24 mouse cellular contexts compared by ENCODE assay signal in genomic region chr3:133319795-133320194, GRCm38 (mm10). TPM values are rescaled to one million over a fixed set of nuclear protein-coding genes. Genes with fewer than 3 reads are reported as not detected.
DNase-seq lines count a peak whose midpoint lies in the region; ATAC-seq and TF ChIP-seq lines count a peak whose summit lies in the region.
"Had no signal": no experiment of that assay in that cellular context is flagged by ENCODE, and none has a peak within 500 bp of the region (broad histone marks: within the 10 kb centered on the region; RNA-seq: fewer than 3 reads in every experiment).

No protein-coding gene starts in this region.

- CTCF ChIA-PET in Patski (lab: Charles Lee): no interaction called here

- POLR2A ChIA-PET in Patski (lab: Charles Lee): no interaction called here

- H3K4me1 ChIP-seq in heart, embryonic 10.5 days: 0 out of 2 replicates have a peak, but pooled peaks cover 3% of the 10 kb centered on the region
- H3K4me1 ChIP-seq in hindbrain, embryonic 13.5 days (replicated peaks): no peaks in the 10 kb centered on the region
- H3K4me1 ChIP-seq: hindbrain, embryonic 12.5 days; intestine, embryonic 15.5 days had no signal

- no peak overlapping the region for H3K9ac ChIP-seq in hindbrain, embryonic 13.5 days
- H3K9ac ChIP-seq: forebrain, postnatal 0 days; hindbrain, embryonic 12.5 days; intestine, embryonic 15.5 days had no signal

- no peak overlapping the region for H3K4me2 ChIP-seq in hindbrain, embryonic 13.5 days
- H3K4me2 ChIP-seq: heart, embryonic 11.5 days; hindbrain, embryonic 12.5 days; intestine, embryonic 15.5 days had no signal

- no peaks in the 10 kb centered on the region for H3K9me3 ChIP-seq in heart, embryonic 10.5 days
- H3K9me3 ChIP-seq in hindbrain, embryonic 13.5 days: no peaks in the 10 kb centered on the region
- H3K9me3 ChIP-seq: hindbrain, embryonic 12.5 days; intestine, embryonic 15.5 days had no signal

- H3K4me3 ChIP-seq in heart, embryonic 10.5 days: no peak overlapping the region
- H3K4me3 ChIP-seq in hindbrain, embryonic 13.5 days: no peak overlapping the region
- H3K4me3 ChIP-seq: gastrocnemius, adult 2 months; heart, adult 2 months; hindbrain, embryonic 12.5 days; intestine, embryonic 15.5 days had no signal

- H3K36me3 ChIP-seq in heart, embryonic 10.5 days: peaks cover 11% of the 10 kb centered on the region
- H3K36me3 ChIP-seq in hindbrain, embryonic 13.5 days: no peaks in the 10 kb centered on the region; the same call in 1 of the 2 replicates
- H3K36me3 ChIP-seq: hindbrain, embryonic 12.5 days; intestine, embryonic 15.5 days had no signal

- ATAC-seq in Patski: peak; percentile 93
- no peak for ATAC-seq in hindbrain, embryonic 13.5 days (ENCODE audit: low FRiP score)
- no peak for ATAC-seq in erythroid progenitor cell, adult 5-6 weeks (replicated peaks; ENCODE audit: low FRiP score, poor library complexity, severe bottlenecking)
- ATAC-seq: activated CD4-positive, CD25-positive, alpha-beta regulatory T cell, adult 4 months; CD4-positive, CD25-positive, alpha-beta regulatory T cell, adult 4 months; forebrain, embryonic 14.5 days; forebrain, postnatal 0 days; hindbrain, embryonic 16.5 days had no signal

- H3K27me3 ChIP-seq in heart, embryonic 10.5 days (ENCODE audit: insufficient read depth, poor library complexity, severe bottlenecking): no peaks in the 10 kb centered on the region
- no peaks in the 10 kb centered on the region for H3K27me3 ChIP-seq in Patski
- no peaks in the 10 kb centered on the region for H3K27me3 ChIP-seq in hindbrain, embryonic 13.5 days
- H3K27me3 ChIP-seq: hindbrain, embryonic 12.5 days; intestine, embryonic 15.5 days had no signal

- H3K27ac ChIP-seq in heart, embryonic 10.5 days: no peak overlapping the region
- no peak overlapping the region for H3K27ac ChIP-seq in hindbrain, embryonic 13.5 days
- H3K27ac ChIP-seq: gastrocnemius, adult 2 months; heart, adult 2 months; hindbrain, embryonic 12.5 days; intestine, embryonic 15.5 days had no signal

- in situ Hi-C loops in Patski (cut with MboI; ENCODE audit: low pct_unique_long_range_greater_than_20kb): loop anchor here (10.0 kb wide), 1 partner anchor 1895 kb away; the partner anchor contains the start of gene Cenpe

- WGBS in heart, embryonic 10.5 days: 87% methylated on average over 7 of the region's 7 CpGs
- WGBS in hindbrain, embryonic 13.5 days: 82% methylated on average over 7 of the region's 7 CpGs

- DNase-seq in heart, adult 11 months: peak; percentile 75
- DNase-seq in heart, embryonic 10.5 days (ENCODE audit: low spot score): no peak
- DNase-seq in lung, postnatal 36 days: peak; percentile 27
- no peak for DNase-seq in lung, postnatal 10 days
- no peak for DNase-seq in Patski (ENCODE audit: low read depth, low spot score)
- DNase-seq: adrenal gland, adult 8-10 months; adrenal gland, postnatal 25 days; cerebellum, adult 11-12 months; cerebellum, adult 8-10 months; cerebellum, postnatal 10 days; cerebellum, postnatal 36 days; forebrain, postnatal 0 days; gastrocnemius, adult 2 months; gastrocnemius, postnatal 14 days; heart, adult 2 months had no signal

- TF ChIP-seq CTCF in Patski (IDR thresholded peaks at IDR 0.05): no peak

RNA-seq across cellular contexts. Expression of gene Ppa2, which starts 9.9 kb away (rescaled TPM):
- 92.8 and 98.3 TPM in 2 replicates for polyA plus RNA-seq in heart, embryonic 10.5 days (2016; fragmentation: Nextera tagmentation; extraction: Ambion mirVana)
- 111 TPM for polyA plus RNA-seq in Patski (2021)
- 75.1 and 78.6 TPM in 2 replicates for polyA plus RNA-seq in hindbrain, embryonic 13.5 days (2015; fragmentation: Nextera tagmentation; extraction: Ambion mirVana)
- 8.8 and 15.1 TPM in 2 replicates for total RNA-seq in erythroid progenitor cell, adult 5-6 weeks (2015; ENCODE audit: low replicate concordance)
- total RNA-seq in erythroid progenitor cell, adult 5-6 weeks (2017; ENCODE audit: low replicate concordance): 27.2 and 30.9 TPM in 2 replicates

Comparison
In these comparisons a context has a peak if more than half of its experiments do, and no peak if none do; other contexts are left out.
1. DNase-seq: peak in heart, adult 11 months (single experiment) and lung, postnatal 36 days (single experiment); none in heart, embryonic 10.5 days (single experiment), lung, postnatal 10 days (single experiment) and Patski (single experiment).